Mouse (Mus musculus) macrophage (primary cell): ENCODE data around the gene Cttnbp2. TPM values are rescaled to one million over a fixed set of nuclear protein-coding genes. Genes with fewer than 3 reads are reported as not detected.

Experiments used
- H3K27ac ChIP-seq: fragments of 350-480 bp; formaldehyde crosslinking; 2 replicates; pipeline ENCODE4 v1.9.0; 2021
- H3K36me3 ChIP-seq: fragments of 350-480 bp; formaldehyde crosslinking; 2 replicates; pipeline ENCODE4 v1.9.0; 2021; ENCODE audit errors: inconsistent target
- H3K4me3 ChIP-seq: fragments of 350-480 bp; formaldehyde crosslinking; 2 replicates; pipeline ENCODE4 v1.9.0; 2021; ENCODE audit errors: inconsistent target
- H3K79me2 ChIP-seq: fragments of 350-480 bp; formaldehyde crosslinking; 2 replicates; pipeline ENCODE4 v1.9.0; 2021; ENCODE audit errors: inconsistent target
- WGBS: methylation state at CpG from one replicate; pipeline ENCODE4 v1.1.7; 2026; ENCODE audit warnings: inconsistent platforms; ENCODE audit not compliant: missing documents; 5-methylcytosine and 5-hydroxymethylcytosine counted together
- polyA plus RNA-seq: library from polyadenylated mRNA; stranded (reverse); fragments of 250-400 nt; gene quantifications from 3 replicates; pipeline ENCODE4 v1.2.4, GENCODE M21; 2018; ENCODE audit warnings: inconsistent platforms
- total RNA-seq, 78 experiments: library from RNA; depleted of rRNA; stranded (reverse); fragments of 250-400 nt; gene quantifications; 1 replicate in 9 of 78; 2 replicates in 24 of 78; 3 replicates in 43 of 78; 4 replicates in 2 of 78; pipeline ENCODE4 v1.2.4; 2018; ENCODE audit warnings: inconsistent platforms in 56 of 78

The Cttnbp2 gene
- under 1 TPM in 1 of 26 experiments, not detected in 25; 0.13 TPM for total RNA-seq (2018; cell fraction: chromatin; rRNA removed)
- not detected for total RNA-seq (2018; cell fraction: cytosol; rRNA removed)
- not detected for total RNA-seq (2018; cell fraction: nucleus; rRNA removed)
- not detected in 3 replicates for polyA plus RNA-seq

GRCm38 (mm10) chr6:18514480-18515352 is at the start of gene Cttnbp2:
Gene Cttnbp2, minus strand, starts transcription at chr6:18514843.
- H3K79me2 ChIP-seq: no peaks in the 10 kb centered on the region
- 6% methylated on average over 69 of the region's 70 CpGs for WGBS
- no peaks in the 10 kb centered on the region for H3K36me3 ChIP-seq
- H3K27ac ChIP-seq: no peak within 1 kb of the TSS
- no peak within 1 kb of the TSS for H3K4me3 ChIP-seq

DNA sequence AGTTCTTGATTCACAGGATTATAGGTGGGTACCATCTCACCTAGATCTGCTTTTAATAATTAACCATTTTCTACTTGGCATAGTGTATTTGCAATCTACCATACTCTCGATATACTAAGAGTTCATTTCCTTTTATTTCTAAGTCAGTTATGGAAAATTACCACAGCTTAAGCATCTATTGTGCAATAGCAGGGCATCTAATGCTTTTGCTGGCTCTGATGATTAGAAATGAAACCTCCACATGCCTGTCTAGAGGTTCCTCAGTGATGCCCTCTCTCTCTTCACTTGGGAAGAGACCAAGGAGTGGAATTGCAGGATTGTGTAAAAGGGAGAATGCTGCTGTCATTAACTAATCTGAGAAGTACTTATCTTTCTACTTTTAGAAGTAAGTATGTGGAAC is 44.4 kb upstream of the Cttnbp2 start:
- H3K79me2 ChIP-seq: no peaks in the 10 kb centered on the region
- WGBS: 14% methylated on average over 1 of the region's 1 CpGs
- H3K4me3 ChIP-seq: no peak overlapping the region
- no peaks in the 10 kb centered on the region for H3K36me3 ChIP-seq
- H3K27ac ChIP-seq: no peak overlapping the region

GRCm38 (mm10) chr6:18547516-18548465 is 33.1 kb upstream of the Cttnbp2 start:
- Histone ChIP-seq H3K79me2 (no peaks in the 10 kb centered on the region), H3K27ac (no peak overlapping the region), H3K4me3 (no peak overlapping the region), H3K36me3 (no peaks in the 10 kb centered on the region)
- WGBS: 75% methylated on average over 24 of the region's 24 CpGs

DNA sequence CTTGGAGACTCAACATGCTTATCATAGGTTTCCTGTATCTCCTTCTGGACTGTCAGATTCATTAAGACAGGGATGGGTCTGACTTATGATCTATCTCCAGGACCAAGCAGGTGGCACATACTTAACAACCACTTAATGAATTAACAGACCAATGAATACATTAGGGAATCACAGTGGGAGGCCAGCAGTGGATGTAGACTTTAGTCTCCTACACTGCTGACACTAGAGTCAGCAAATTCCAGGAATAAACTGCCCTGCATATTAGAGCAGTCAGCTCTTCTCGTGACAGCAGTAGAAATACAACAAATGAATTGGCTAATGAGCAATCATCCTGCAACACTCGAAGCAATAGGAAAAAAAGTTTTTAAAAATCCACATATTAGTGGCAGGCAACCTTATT is 29.2 kb upstream of the Cttnbp2 start:
- H3K27ac ChIP-seq: no peak overlapping the region
- no peaks in the 10 kb centered on the region for H3K79me2 ChIP-seq
- 84% methylated on average over 2 of the region's 2 CpGs for WGBS
- no peaks in the 10 kb centered on the region for H3K36me3 ChIP-seq
- H3K4me3 ChIP-seq: no peak overlapping the region

- Histone ChIP-seq H3K79me2 (no peaks in the 10 kb centered on the region), H3K36me3 (no peaks in the 10 kb centered on the region), H3K27ac (no peak overlapping the region), H3K4me3 (no peak overlapping the region)
- 67% methylated on average over 4 of the region's 4 CpGs for WGBS
Measured at GRCm38 (mm10) chr6:18540396-18540795, 25.8 kb upstream of the Cttnbp2 start.

DNA sequence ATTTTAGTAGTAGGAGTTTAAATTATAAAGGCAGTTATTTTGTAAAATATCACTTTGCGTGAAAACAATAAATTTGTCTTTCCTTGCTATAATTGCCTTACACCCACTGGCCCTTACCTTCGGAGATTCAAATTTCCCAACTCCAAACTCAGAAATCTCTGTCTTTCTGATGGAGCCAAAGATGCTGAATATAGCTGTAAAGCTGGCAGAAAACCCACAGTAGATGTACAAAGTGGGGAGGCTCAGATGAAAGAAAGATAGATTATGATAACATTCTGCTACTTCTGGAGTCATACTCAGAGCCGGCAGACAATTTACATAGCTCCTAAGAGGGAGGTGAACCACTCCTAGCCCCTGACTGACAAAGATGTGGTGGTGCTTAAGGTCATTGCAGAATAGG is 15.8 kb upstream of the Cttnbp2 start:
- Histone ChIP-seq H3K27ac (no peak overlapping the region), H3K4me3 (no peak overlapping the region), H3K79me2 (no peaks in the 10 kb centered on the region), H3K36me3 (no peaks in the 10 kb centered on the region)
- WGBS: 95% methylated on average over 3 of the region's 3 CpGs

GRCm38 (mm10) chr6:18517626-18518025 is 3.0 kb upstream of the Cttnbp2 start:
- Histone ChIP-seq H3K4me3 (no peak overlapping the region), H3K27ac (no peak overlapping the region), H3K36me3 (no peaks in the 10 kb centered on the region), H3K79me2 (no peaks in the 10 kb centered on the region)
- WGBS: 0% methylated on average over 2 of the region's 2 CpGs

DNA sequence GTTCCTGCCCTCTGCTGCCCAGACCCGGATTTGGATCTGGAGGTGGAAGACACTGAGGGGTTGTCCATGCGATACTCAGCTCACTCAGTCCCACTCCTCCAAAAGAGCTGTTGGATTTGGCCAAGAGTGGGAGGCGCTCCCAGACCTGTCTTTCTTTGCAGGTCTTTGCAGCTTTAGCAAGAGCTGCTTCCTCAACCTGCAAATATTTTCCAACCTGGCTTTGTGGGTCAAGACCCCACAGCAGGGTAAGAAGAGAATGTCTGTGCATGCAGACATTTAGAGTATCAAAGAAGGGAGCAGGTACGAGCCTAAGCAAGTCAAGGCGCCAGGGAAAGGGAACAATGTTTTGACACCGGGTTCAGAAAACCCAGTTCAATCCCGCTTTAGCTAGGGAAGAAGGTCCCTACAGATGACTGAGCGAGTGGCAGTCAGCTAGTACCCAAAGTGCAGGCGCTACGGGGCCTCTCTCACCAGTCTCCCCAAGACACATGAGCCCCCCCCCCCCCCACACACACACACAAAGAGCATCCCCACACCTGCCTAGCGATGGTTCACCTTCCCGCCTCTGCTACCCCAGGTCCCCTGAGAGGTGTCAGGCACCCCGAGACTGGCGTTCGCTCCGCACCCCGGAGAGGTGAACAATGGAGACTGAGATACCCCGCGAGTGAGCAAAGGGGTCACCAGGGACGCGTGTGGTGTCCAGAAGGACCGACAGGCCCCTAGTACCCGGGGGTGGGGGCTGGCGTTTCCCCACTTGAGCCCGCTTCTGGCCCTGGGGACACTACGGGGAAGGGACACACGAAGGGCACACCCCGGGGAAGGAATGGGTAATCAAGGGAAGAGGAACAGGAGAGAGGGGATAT is 801 bp downstream of the Cttnbp2 start:
- Histone ChIP-seq H3K36me3 (no peaks in the 10 kb centered on the region), H3K4me3 (no peak overlapping the region), H3K79me2 (no peaks in the 10 kb centered on the region), H3K27ac (no peak overlapping the region)
- WGBS: 10% methylated on average over 27 of the region's 28 CpGs

DNA sequence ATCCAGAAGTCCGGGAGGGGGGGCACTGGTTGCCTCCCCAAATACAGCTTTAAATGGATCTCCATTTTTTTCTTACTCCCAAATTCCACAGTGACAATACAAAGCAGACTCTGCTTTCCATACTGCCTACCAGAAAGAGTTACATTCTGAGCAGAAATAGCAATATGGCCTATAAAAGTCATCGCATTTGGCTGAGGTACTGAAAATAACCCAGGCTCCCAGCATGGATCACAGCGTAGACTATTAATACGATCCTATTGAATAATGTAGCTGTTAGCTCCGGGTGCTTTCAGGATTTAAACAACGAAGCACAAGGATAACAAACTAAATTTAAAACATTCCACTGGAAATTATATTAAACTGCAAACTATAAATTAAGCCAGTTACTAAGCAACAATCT is 2.8 kb downstream of the Cttnbp2 start:
- no peak overlapping the region for H3K4me3 ChIP-seq

DNA sequence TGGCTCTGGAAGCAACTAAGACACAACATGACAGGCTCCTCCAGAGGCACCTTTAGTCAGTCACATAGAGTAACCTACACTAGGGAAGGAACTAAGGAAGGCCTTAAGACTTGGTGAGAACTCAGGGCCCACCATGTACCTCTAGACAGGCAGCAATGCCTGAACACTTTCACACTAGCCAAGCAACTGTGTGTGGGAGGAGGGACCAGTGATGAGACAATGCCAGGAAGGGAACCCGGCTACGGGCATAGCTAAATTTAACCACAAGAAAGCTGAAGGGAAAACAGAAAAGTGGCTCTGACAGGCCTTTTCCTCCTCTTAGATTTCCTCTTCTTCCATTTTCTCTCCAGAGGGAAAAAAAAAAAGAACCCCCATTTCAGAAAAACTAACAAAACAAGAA is 6.6 kb downstream of the Cttnbp2 start:
- H3K27ac ChIP-seq: no peak overlapping the region

More for the DNA sequence above, 2.8 kb downstream of the Cttnbp2 start:
- Histone ChIP-seq H3K79me2 (no peaks in the 10 kb centered on the region), H3K27ac (no peak overlapping the region), H3K36me3 (no peaks in the 10 kb centered on the region)
- 90% methylated on average over 6 of the region's 6 CpGs for WGBS

GRCm38 (mm10) chr6:18499833-18500232 is 14.8 kb downstream of the Cttnbp2 start:
- no peaks in the 10 kb centered on the region for H3K79me2 ChIP-seq
- WGBS: 22% methylated on average over 5 of the region's 5 CpGs
- no peak overlapping the region for H3K4me3 ChIP-seq
- no peaks in the 10 kb centered on the region for H3K36me3 ChIP-seq
- H3K27ac ChIP-seq: no peak overlapping the region

More for the DNA sequence above, 6.6 kb downstream of the Cttnbp2 start:
- H3K36me3 ChIP-seq: no peaks in the 10 kb centered on the region
- no peak overlapping the region for H3K4me3 ChIP-seq
- no peaks in the 10 kb centered on the region for H3K79me2 ChIP-seq
- 0% methylated on average over 1 of the region's 2 CpGs for WGBS

DNA sequence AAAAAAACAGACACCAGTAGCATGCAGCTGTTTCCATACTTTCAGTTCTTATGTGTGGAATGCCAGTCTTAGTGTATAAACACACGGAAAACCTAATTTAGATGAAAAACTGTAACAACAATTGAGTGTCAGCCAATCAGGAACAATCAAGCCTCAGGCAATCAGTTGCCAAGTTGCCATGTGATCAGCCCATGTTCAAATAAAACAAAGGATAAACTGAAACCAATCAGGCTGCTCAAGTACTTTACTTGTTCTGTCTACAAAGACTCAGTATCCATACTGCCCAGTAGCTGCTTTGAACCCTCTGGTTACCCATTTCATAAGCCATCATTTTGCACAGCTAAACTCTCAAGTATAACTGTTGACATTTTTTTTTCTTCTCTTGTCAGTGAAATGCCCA is 21.7 kb downstream of the Cttnbp2 start:
- WGBS: 100% methylated on average over 1 of the region's 1 CpGs
- Histone ChIP-seq H3K36me3 (no peaks in the 10 kb centered on the region), H3K4me3 (no peak overlapping the region), H3K27ac (no peak overlapping the region), H3K79me2 (no peaks in the 10 kb centered on the region)

DNA sequence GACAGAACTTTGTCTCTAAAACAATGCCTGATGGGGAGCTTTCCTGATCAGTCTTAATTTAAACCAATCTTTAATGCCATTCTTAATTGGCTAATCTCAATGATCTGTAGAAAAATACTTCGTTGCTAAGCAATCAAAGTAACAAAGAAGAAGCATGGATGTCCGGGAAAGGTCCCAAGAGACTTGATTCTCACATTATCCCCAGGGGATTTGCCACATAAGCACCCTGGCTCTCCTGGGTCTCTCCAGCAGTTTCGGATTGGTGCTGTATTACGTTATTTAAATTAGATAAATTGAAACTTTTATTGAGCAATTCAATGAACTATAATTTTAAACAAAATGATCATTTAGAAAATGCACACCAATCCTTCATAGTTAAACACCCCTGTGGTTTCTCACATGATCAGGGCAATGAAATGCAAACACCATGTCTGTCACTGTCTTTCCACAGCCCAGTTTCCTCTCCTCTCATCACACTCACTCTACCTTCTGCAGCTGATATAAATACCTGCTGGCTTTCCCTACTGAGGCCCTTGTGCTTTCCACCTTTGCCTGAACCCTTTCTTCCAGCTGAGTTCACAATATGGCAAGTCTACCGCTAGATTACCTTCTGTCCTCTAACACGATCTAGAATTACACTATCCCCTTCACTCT is 22.3 kb downstream of the Cttnbp2 start:
- Histone ChIP-seq H3K27ac (no peak overlapping the region), H3K36me3 (no peaks in the 10 kb centered on the region), H3K79me2 (no peaks in the 10 kb centered on the region), H3K4me3 (no peak overlapping the region)
- 84% methylated on average over 6 of the region's 6 CpGs for WGBS

GRCm38 (mm10) chr6:18485087-18485486 is 29.6 kb downstream of the Cttnbp2 start:
- Histone ChIP-seq H3K4me3 (no peak overlapping the region), H3K79me2 (no peaks in the 10 kb centered on the region), H3K27ac (no peak overlapping the region), H3K36me3 (no peaks in the 10 kb centered on the region)
